Mouse (Mus musculus) olfactory bulb, adult 2 months (tissue): ENCODE results near the gene Trpv4.

Experiments used
- CTCF ChIP-seq: fragments of 200-500 bp; IDR thresholded peaks from 2 replicates; pipeline ENCODE4 v1.5.1; 2012; ENCODE audit warnings: low read depth, mild to moderate bottlenecking, low read length, moderate library complexity; ENCODE audit not compliant: insufficient read depth
- POLR2A ChIP-seq: fragments of 200-500 bp; IDR thresholded peaks from 2 replicates; pipeline ENCODE4 v1.6.1; 2012; ENCODE audit warnings: mild to moderate bottlenecking, low read depth, low read length, moderate library complexity; ENCODE audit not compliant: insufficient read depth

GRCm38 (mm10) chr5:114644918-114645317, 13.3 kb downstream of the Trpv4 start:
- TF ChIP-seq POLR2A: no peak
- no peak for TF ChIP-seq CTCF
